ENCODE assay signal across 26 mouse cellular contexts in genomic region chr7:3898036-3898590, GRCm38 (mm10). TPM values are rescaled to one million over a fixed set of nuclear protein-coding genes. Genes with fewer than 3 reads are reported as not detected.
DNase-seq lines count a peak whose midpoint lies in the region; ATAC-seq and TF ChIP-seq lines count a peak whose summit lies in the region.
"Not testable (repeated sequence)": the region's sequence is repeated elsewhere in the genome, so short reads cannot be mapped to it uniquely, and the experiment has no call there.
"Had no signal": no experiment of that assay in that cellular context is flagged by ENCODE, and none has a peak within 500 bp of the region (broad histone marks: within the 10 kb centered on the region; RNA-seq: fewer than 3 reads in every experiment).

TSS of gene Gm14548 (minus strand) at chr7:3898120.

- DNase-seq in CH12.LX (ENCODE audit: extremely low read depth), result peak; percentile 73
- peak; percentile 5 for DNase-seq in liver
- peak; percentile 1 for DNase-seq in lung, embryonic 14.5 days
- DNase-seq in spleen, postnatal 36 days (ENCODE audit: low spot score in 2 of 2), result peak; percentile 76 to 79

- ATAC-seq in granulocyte monocyte progenitor cell, adult 5-6 weeks (replicated peaks; ENCODE audit: poor library complexity, severe bottlenecking), result peak; percentile 96
- not testable (repeated sequence) for ATAC-seq in lung, embryonic 14.5 days (ENCODE audit: insufficient read depth)
- ATAC-seq in neutrophil, adult 5-6 weeks (ENCODE audit: extremely low read depth, insufficient number of reproducible peaks, low FRiP score, poor library complexity, severe bottlenecking), result peak; percentile 98

- H3K36me3 ChIP-seq in CH12.LX (replicated peaks in 1 of 2; ENCODE audit: control insufficient read depth in 1 of 2, insufficient read depth in 1 of 2, low read length in 1 of 2); lung, embryonic 14.5 days (ENCODE audit: insufficient read depth); macrophage (ENCODE audit: inconsistent target): not testable (repeated sequence)

- TF ChIP-seq EP300 in CH12.LX (IDR thresholded peaks at IDR 0.05; ENCODE audit: low read length), result 0 out of 2 replicates have a peak, but pooled peaks have one; percentile 16

- H3K9me3 ChIP-seq in CH12.LX (replicated peaks; ENCODE audit: low read length); lung, embryonic 14.5 days (ENCODE audit: low read depth, low read length): not testable (repeated sequence)

- TF ChIP-seq RAD21 in CH12.LX (IDR thresholded peaks at IDR 0.05; ENCODE audit: low read depth, low read length), result not testable (repeated sequence)

- not testable (repeated sequence) for H3K4me2 ChIP-seq in CH12.LX (ENCODE audit: insufficient read depth, low read depth, poor library complexity, severe bottlenecking); lung, embryonic 14.5 days

- 76% methylated on average over 3 of the region's 3 CpGs for WGBS in lung, embryonic 14.5 days
- WGBS in macrophage (ENCODE audit: missing documents), result 0% methylated on average over 3 of the region's 3 CpGs

- dilution Hi-C loops in CH12.LX (cut with MboI; ENCODE audit: extremely low pct_ligation_motif_present, extremely low pct_unique_long_range_greater_than_20kb, low sequenced_read_pairs), result not testable (repeated sequence)

- H3K9ac ChIP-seq in CH12.LX (ENCODE audit: insufficient read depth, low read depth); lung, embryonic 14.5 days: not testable (repeated sequence)

- not testable (repeated sequence) for TF ChIP-seq POLR2A in CH12.LX (IDR thresholded peaks at IDR 0.05; ENCODE audit: low read depth, low read length); bone marrow macrophage, adult 2 months (IDR thresholded peaks at IDR 0.05; ENCODE audit: borderline replicate concordance, low read depth, low read length)

- H3K27ac ChIP-seq in CH12.LX (ENCODE audit: insufficient read depth, low read depth); lung, embryonic 14.5 days (ENCODE audit: low read depth): not testable (repeated sequence)
- peak within 1 kb of the TSS; percentile 37; the same call in 1 of the 2 replicates for H3K27ac ChIP-seq in bone marrow macrophage, adult 2 months (ENCODE audit: insufficient read depth, low read depth, low read length)
- peak within 1 kb of the TSS; percentile 4; the same call in 1 of the 2 replicates for H3K27ac ChIP-seq in macrophage

- H3K4me3 ChIP-seq in CH12.LX (replicated peaks in 1 of 3; ENCODE audit: low read depth in 2 of 3, low read length in 2 of 3, poor library complexity in 1 of 3), result peak within 1 kb of the TSS in 1 of 3 experiments; percentile 15
- not testable (repeated sequence) for H3K4me3 ChIP-seq in bone marrow macrophage, adult 2 months (ENCODE audit: insufficient read depth, low read length); lung, embryonic 14.5 days (ENCODE audit: low read depth, low read length); macrophage (ENCODE audit: inconsistent target)

- in situ Hi-C loops in CH12.LX (cut with MboI; ENCODE audit: low pct_ligation_motif_present, low pct_unique_long_range_greater_than_20kb, low sequenced_read_pairs), result not testable (repeated sequence)

- H3K4me1 ChIP-seq in CH12.LX (ENCODE audit: control insufficient read depth in 1 of 2, insufficient read depth in 2 of 2); bone marrow macrophage, adult 2 months (ENCODE audit: control insufficient read depth, insufficient read depth, low read length); lung, embryonic 14.5 days (ENCODE audit: insufficient read depth): not testable (repeated sequence)

- H3K79me2 ChIP-seq in CH12.LX (replicated peaks; ENCODE audit: control insufficient read depth, extremely low read depth, insufficient read depth, poor library complexity, severe bottlenecking); macrophage (ENCODE audit: inconsistent target): not testable (repeated sequence)

- TF ChIP-seq CTCF in CH12.LX (conservative IDR thresholded peaks at IDR 0.05 in 1 of 2, IDR thresholded peaks at IDR 0.05 in 1 of 2; ENCODE audit: low read depth in 2 of 2, low read length in 2 of 2); bone marrow macrophage, adult 2 months (IDR thresholded peaks at IDR 0.05; ENCODE audit: low read depth, low read length); lung, embryonic 14.5 days (IDR thresholded peaks at IDR 0.05; ENCODE audit: low read depth): not testable (repeated sequence)

- H3K27me3 ChIP-seq in CH12.LX (replicated peaks); lung, embryonic 14.5 days (ENCODE audit: insufficient read depth, low read length): not testable (repeated sequence)

TF ChIP-seq in CH12.LX, 34 proteins besides CTCF, POLR2A, EP300 and RAD21:
- TF ChIP-seq TBP (conservative IDR thresholded peaks at IDR 0.05; ENCODE audit: low read depth, low read length) (0 out of 2 replicates have a peak, but pooled peaks have one; percentile 36), MAX (IDR thresholded peaks at IDR 0.05; ENCODE audit: low read length) (peak; percentile 63; the same call in 1 of the 2 replicates)
TF ChIP-seq in CH12.LX: peak in this region for 2; not testable (repeated sequence) for 32.

RNA-seq across cellular contexts. Expression of gene Gm14548, which starts in this region (rescaled TPM):
- total RNA-seq in CH12.LX (2012; rRNA removed) (0.21 and 0.46 TPM in 2 replicates), CH12.LX (2014; rRNA removed) (2.1 and 2.4 TPM in 2 replicates)
- polyA plus RNA-seq in CH12.LX (2012; ENCODE audit: insufficient read length, low read depth) (3.2 and 4.5 TPM in 2 replicates), macrophage (2018) (17.6 to 45.6 TPM (median 29.9 TPM) in 3 replicates)
- polyA plus RNA-seq in bone marrow macrophage, adult 2 months (2012; ENCODE audit: insufficient read depth, insufficient read length, missing spikeins), result 25.1 and 34.5 TPM in 2 replicates
- total RNA-seq in granulocyte monocyte progenitor cell, adult 5-6 weeks (2014; fragmentation: Nextera tagmentation), result 1.4 TPM in 1 of 2 replicates, not detected in the other
- 1.7 TPM in 1 of 2 replicates, not detected in the other for total RNA-seq in granulocyte monocyte progenitor cell, adult 5-6 weeks (2017)
- 0.41 TPM in 1 of 2 replicates, not detected in the other for polyA plus RNA-seq in lung, embryonic 14.5 days (2014; fragmentation: Nextera tagmentation; extraction: Ambion mirVana)
- total RNA-seq in macrophage (2018; cell fraction: chromatin; rRNA removed), result 10 to 100 TPM; 22.2 to 72.8 (median 35.1) TPM
- 10 to 100 TPM; 12.7 to 38.3 (median 30.8) TPM for total RNA-seq in macrophage (2018; cell fraction: cytosol; rRNA removed)
- total RNA-seq in macrophage (2018; cell fraction: nucleus; rRNA removed), result 10 to 100 TPM; 23.3 to 71.0 (median 39.6) TPM
- total RNA-seq in neutrophil, adult 5-6 weeks (2017), result 94.9 and 100 TPM in 2 replicates
- total RNA-seq: gastrocnemius, adult 18-20 months; heart, postnatal 14 days; hindbrain, postnatal 0 days; layer of hippocampus, adult 2 months; layer of hippocampus, postnatal 14 days; left cerebral cortex, adult 2 months; left cerebral cortex, postnatal 25 days; midbrain, postnatal 0 days had no signal
- polyA plus RNA-seq: activated CD4-positive, CD25-positive, alpha-beta regulatory T cell, adult 4 months; embryonic facial prominence, embryonic 13.5 days; forebrain, embryonic 10.5 days; forebrain, embryonic 15.5 days; frontal cortex, adult 2 months; heart, embryonic 14.5 days; hindbrain, embryonic 12.5 days; hindbrain, postnatal 0 days; limb, embryonic 12.5 days; midbrain, embryonic 12.5 days; midbrain, postnatal 0 days; neural tube, embryonic 14.5 days had no signal

Comparison
In these comparisons a context has a peak if more than half of its experiments do, and no peak if none do; other contexts are left out.
1. RNA of gene Gm14548 (total RNA-seq): 94.9 to 100 TPM in neutrophil, adult 5-6 weeks; 0.21 to 2.4 TPM in CH12.LX and 1.4 to 1.7 TPM in granulocyte monocyte progenitor cell, adult 5-6 weeks; every median in the first group is over 10 times any median in the second.
2. Peak in DNase-seq in lung, embryonic 14.5 days; RNA of the gene not detected or under 1 TPM.
3. DNase-seq: peak in every context shown above with its lines; median percentile 78 in spleen, postnatal 36 days; 73 in CH12.LX; 5 in liver; 1 in lung, embryonic 14.5 days.